Mouse (Mus musculus): ENCODE measurements around the gene Psmb4. TPM values are rescaled to one million over a fixed set of nuclear protein-coding genes. Genes with fewer than 3 reads are reported as not detected.

Gene Psmb4
- total RNA-seq, 2 experiments from 2014 or later = 245 to 288 TPM

- DNase-seq (ENCODE audit: extremely low spot score in 1 of 2, low spot score in 2 of 2) = no peak
- intact Hi-C loops (cut with DNase I) = no loop called here
- peak; percentile 38 for TF ChIP-seq CTCF (IDR thresholded peaks at IDR 0.05)
- Histone ChIP-seq H3K27ac (no peak overlapping the region), H3K4me3 (no peak overlapping the region)
Observed at GRCm38 (mm10) chr3:94888595-94888994, 1.8 kb upstream of the Psmb4 start.

DNA sequence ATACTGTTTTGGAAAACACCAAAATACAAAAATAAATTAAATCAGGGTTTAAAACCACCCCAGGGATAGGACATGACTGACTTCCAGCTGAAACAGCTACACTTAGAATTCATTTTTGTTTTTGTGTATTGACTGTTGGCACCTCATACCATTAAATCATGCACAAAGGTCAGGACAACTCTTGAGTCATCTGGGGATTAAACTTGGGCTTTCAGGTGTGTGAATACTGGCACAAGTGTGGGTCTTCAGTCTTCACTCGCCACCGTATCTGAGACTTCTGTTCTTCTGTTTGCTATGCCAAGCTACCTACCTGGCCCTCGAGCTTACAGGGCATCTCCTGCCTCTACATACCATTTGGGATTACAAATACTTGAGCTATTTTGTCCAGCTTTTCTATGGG lies 4.2 kb downstream of the Psmb4 start:
- Histone ChIP-seq H3K27ac (no peak overlapping the region), H3K4me3 (no peak overlapping the region)
- intact Hi-C loops (cut with DNase I) = no loop called here
- TF ChIP-seq CTCF (IDR thresholded peaks at IDR 0.05) = no peak
- DNase-seq (ENCODE audit: extremely low spot score in 1 of 2, low spot score in 2 of 2) = no peak

DNA sequence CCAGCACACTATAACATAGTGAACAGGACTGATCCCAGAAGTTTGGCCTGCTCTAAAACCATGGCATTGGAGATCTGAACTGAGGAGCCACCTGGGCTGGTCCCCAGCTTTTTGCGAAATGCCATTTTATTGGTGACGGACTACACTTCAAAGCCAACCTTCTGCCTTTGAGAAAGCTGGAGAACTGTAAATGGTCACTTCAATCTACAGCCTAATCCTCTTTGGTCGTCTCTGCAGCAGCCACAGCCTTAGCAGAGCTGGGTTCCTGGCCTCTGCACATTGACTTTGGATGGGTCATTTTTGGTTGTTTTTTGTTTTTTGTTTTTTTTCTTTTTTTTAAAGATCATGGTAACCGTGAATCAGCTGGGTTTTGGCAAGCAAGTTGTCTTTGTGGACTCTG lies 4.9 kb downstream of the Psmb4 start:
- intact Hi-C loops (cut with DNase I) = no loop called here
- DNase-seq (ENCODE audit: extremely low spot score in 1 of 2, low spot score in 2 of 2) = peak in 1 of 2 experiments; percentile 9
- TF ChIP-seq CTCF (IDR thresholded peaks at IDR 0.05) = no peak
- Histone ChIP-seq H3K27ac (no peak overlapping the region), H3K4me3 (no peak overlapping the region)

DNA sequence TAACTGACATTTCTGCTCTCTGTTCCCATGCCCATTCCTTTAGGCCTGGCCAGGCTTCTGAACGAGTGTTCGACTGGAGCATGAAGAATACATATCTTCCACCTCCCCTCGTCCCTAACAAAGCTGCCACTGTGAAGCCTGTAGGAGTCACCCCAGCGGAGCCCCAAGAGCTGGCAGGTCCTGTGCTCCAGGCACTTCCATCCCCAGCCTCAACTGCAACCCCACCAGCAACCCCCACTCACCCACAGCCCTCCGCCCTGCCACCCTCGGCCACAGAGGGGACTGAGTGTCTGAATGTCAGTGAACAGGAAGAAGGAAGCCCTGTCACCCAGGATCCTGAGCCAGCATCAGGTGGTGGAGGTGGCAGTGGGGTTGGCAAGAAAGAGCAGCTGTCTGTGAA lies 8.1 kb downstream of the Psmb4 start:
- H3K27ac ChIP-seq = no peak overlapping the region
- DNase-seq (ENCODE audit: extremely low spot score in 1 of 2, low spot score in 2 of 2) = no peak
- H3K4me3 ChIP-seq = no peak overlapping the region
- intact Hi-C loops (cut with DNase I) = no loop called here
- no peak for TF ChIP-seq CTCF (IDR thresholded peaks at IDR 0.05)

DNA sequence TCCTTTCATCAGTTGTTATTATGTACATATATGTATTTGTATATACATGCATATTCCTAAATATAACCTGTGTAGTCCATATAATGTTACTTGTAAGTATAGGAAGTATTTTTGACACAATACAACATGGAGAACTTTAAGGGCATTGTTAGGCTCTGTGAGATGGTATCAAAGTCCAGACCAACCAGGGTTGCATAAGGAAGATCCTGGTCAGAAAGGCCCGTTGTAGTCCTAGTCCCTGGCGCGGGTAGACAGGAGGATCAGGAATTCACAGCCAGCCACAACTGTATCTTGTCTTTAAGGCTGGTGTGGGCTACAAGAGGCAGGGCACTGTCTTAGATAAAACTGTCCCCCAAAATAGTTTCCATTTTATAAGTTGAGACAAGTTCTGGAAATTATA lies 17.8 kb downstream of the Psmb4 start:
- no peak for TF ChIP-seq CTCF (IDR thresholded peaks at IDR 0.05)
- intact Hi-C loops (cut with DNase I) = no loop called here
- no peak for DNase-seq (ENCODE audit: extremely low spot score in 1 of 2, low spot score in 2 of 2)

GRCm38 (mm10) chr3:94859471-94859870 lies 27.3 kb downstream of the Psmb4 start:
- Histone ChIP-seq H3K4me3 (no peak overlapping the region), H3K27ac (no peak overlapping the region)
- TF ChIP-seq CTCF (IDR thresholded peaks at IDR 0.05) = no peak
- no peak for DNase-seq (ENCODE audit: extremely low spot score in 1 of 2, low spot score in 2 of 2)
- intact Hi-C loops (cut with DNase I) = no loop called here

More for the DNA sequence above, 17.8 kb downstream of the Psmb4 start:
- no peak overlapping the region for H3K4me3 ChIP-seq
- H3K27ac ChIP-seq = no peak overlapping the region

GRCm38 (mm10) chr3:94852215-94852614 lies 34.5 kb downstream of the Psmb4 start:
- intact Hi-C loops (cut with DNase I) = no loop called here
- DNase-seq (ENCODE audit: extremely low spot score in 1 of 2, low spot score in 2 of 2) = no peak
- H3K4me3 ChIP-seq = no peak overlapping the region
- no peak overlapping the region for H3K27ac ChIP-seq
- TF ChIP-seq CTCF (IDR thresholded peaks at IDR 0.05) = no peak

DNA sequence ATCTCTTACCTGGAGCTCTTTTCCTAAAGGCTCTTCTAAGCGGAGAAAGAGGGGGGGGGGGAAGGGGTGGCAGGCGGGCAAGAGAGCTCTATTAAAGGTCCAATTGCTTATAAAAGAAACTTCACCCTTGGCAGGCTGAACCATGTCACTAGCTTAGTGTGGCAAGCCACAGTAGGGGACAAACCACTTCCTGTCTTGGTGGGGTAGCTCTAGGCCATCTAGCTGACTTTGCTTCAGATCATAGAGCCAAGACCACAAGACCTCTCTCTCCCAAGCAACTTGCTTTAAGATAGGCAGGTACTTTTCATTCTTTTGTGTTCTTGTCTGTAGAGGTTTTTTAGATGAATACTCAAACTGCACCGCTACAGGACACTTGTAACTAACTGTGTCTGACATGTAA lies 35.0 kb downstream of the Psmb4 start:
- no peak for DNase-seq (ENCODE audit: extremely low spot score in 1 of 2, low spot score in 2 of 2)
- no peak for TF ChIP-seq CTCF (IDR thresholded peaks at IDR 0.05)
- no peak overlapping the region for H3K27ac ChIP-seq
- intact Hi-C loops (cut with DNase I) = no loop called here
- no peak overlapping the region for H3K4me3 ChIP-seq

DNA sequence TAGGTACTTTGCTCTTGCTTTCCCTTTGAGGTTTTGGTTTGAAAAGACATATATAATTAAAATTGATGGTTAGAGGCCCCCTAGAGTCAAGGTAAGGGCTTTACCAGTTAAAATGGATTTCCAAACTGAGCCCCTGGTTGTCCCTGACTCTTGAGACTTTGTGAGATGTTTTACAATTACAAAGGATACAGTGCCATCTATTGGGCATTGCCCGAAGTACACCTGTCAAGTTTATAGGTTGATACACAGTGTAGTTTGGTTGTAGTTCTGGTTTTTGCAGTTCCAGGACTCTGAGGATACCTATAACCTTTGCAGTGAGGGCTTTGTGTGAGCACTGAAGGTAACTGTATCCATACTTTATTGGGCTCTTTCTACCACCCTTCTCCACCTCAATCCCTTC lies 37.4 kb downstream of the Psmb4 start:
- TF ChIP-seq CTCF (IDR thresholded peaks at IDR 0.05) = peak; percentile 73
- H3K4me3 ChIP-seq = no peak overlapping the region
- DNase-seq (ENCODE audit: extremely low spot score in 1 of 2, low spot score in 2 of 2) = peak; percentile 42 to 43
- intact Hi-C loops (cut with DNase I) = no loop called here
- H3K27ac ChIP-seq = no peak overlapping the region

GRCm38 (mm10) chr3:94847382-94847781 lies 39.4 kb downstream of the Psmb4 start:
- no peak for DNase-seq (ENCODE audit: extremely low spot score in 1 of 2, low spot score in 2 of 2)
- no peak for TF ChIP-seq CTCF (IDR thresholded peaks at IDR 0.05)
- intact Hi-C loops (cut with DNase I) = no loop called here
- no peak overlapping the region for H3K27ac ChIP-seq
- no peak overlapping the region for H3K4me3 ChIP-seq

- peak overlapping the region; percentile 95 for H3K27ac ChIP-seq
- H3K4me3 ChIP-seq = peak overlapping the region; percentile 66
- TF ChIP-seq CTCF (IDR thresholded peaks at IDR 0.05) = no peak
- no peak for DNase-seq (ENCODE audit: extremely low spot score in 1 of 2, low spot score in 2 of 2)
- intact Hi-C loops (cut with DNase I) = loop anchor here (2.0 to 5.0 kb wide), 3 partner anchors 48 to 257 kb away; partner anchors contain the start of genes Cgn, Psmb4 and Snx27
Observed at GRCm38 (mm10) chr3:94839101-94839500, 47.7 kb downstream of the Psmb4 start.

- DNase-seq (ENCODE audit: extremely low spot score in 1 of 2, low spot score in 2 of 2) = peak in 1 of 2 experiments; percentile 13
- intact Hi-C loops (cut with DNase I) = loop anchor here (2.0 to 5.0 kb wide), 3 partner anchors 48 to 256 kb away; partner anchors contain the start of genes Cgn, Psmb4 and Snx27
- Histone ChIP-seq H3K4me3 (peak overlapping the region; percentile 66), H3K27ac (peak overlapping the region; percentile 95)
- TF ChIP-seq CTCF (IDR thresholded peaks at IDR 0.05) = no peak
Observed at GRCm38 (mm10) chr3:94838631-94839030, 48.1 kb downstream of the Psmb4 start.

DNA sequence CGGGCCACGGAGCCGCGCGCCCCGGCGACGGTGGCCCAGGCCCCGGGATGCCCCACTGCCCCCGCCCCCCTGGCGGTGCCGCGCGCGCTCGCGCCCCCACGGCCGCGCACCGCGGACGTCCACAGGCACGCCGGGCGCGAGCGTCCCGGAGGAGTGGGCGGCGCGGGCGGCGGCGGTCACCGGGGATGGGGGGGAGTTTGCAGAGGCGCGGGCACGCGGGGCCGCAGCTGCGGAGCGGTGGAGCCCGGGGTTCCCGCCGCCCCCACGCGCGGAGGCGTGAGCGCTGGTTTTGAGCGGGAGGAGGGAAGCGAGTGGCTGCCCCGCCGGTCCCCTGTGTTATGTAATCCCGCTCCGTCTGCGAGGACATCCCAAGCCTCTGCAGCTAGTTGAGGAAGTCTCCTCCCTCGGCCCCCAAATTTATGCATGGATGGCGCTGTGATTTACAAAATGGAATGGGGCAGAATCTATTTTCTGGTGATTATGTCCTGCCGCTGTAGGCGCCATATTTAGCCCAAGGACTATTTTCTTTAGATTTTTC lies 48.7 kb downstream of the Psmb4 start:
- peak overlapping the region; percentile 66 for H3K4me3 ChIP-seq
- peak; percentile 89 for DNase-seq (ENCODE audit: extremely low spot score in 1 of 2, low spot score in 2 of 2)
- no peak for TF ChIP-seq CTCF (IDR thresholded peaks at IDR 0.05)
- intact Hi-C loops (cut with DNase I) = loop anchor here (1.0 to 5.0 kb wide), 4 partner anchors 17 to 256 kb away; partner anchors contain the start of genes Cgn, Psmb4 and Snx27
- H3K27ac ChIP-seq = peak overlapping the region; percentile 95

Measured in left cerebral cortex, adult 2 months (tissue).